Mouse (Mus musculus): ENCODE results near the gene Foxf1.

DNA sequence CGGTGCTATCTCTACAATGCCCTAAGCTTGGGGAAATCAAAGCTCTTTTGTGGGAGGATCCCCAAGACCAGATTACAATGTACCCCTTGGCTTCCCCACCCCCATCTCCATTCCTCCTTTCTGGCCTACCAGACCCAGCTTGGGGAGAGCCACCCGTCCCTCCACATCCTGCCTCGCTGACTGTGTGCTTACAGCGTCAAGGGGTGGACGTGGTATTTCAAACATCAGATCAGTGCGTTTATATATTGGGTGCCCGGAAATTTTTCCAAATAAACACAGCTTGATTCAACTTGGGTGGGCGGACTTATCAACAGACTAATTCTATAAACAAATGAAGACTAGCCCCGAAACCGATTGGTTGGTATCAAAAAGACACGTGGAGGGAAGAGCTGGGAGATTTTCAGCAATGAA is 43.1 kb downstream of the Foxf1 start:
- TF ChIP-seq CTCF (IDR thresholded peaks at IDR 0.05; ENCODE audit: low read depth, low read length) (no peak), POLR2A (IDR thresholded peaks at IDR 0.05; ENCODE audit: borderline replicate concordance, low read depth, low read length) (no peak)

Data from bone marrow macrophage, adult 2 months (primary cell).